Mouse (Mus musculus) midbrain, postnatal 0 days (tissue): ENCODE measurements around the gene Mex3a. TPM values are rescaled to one million over a fixed set of nuclear protein-coding genes. Genes with fewer than 3 reads are reported as not detected.

Source experiments
- ATAC-seq: fragments of 200-750 bp; cut with Nextera tagmentation; 2 replicates; pipeline ENCODE4 v1.8.0; 2017; ENCODE audit warnings: moderate number of reproducible peaks, mild to moderate bottlenecking, moderate TSS enrichment, moderate library complexity; ENCODE audit not compliant: low FRiP score
- DNase-seq: peaks from one replicate; pipeline ENCODE4 v3.0.0-alpha.2; 2015; ENCODE audit warnings: low spot score
- H3K27ac ChIP-seq: fragments of 300-500 bp; sonication (generic); 2 replicates; pipeline ENCODE4 v1.5.1; 2014; ENCODE audit warnings: low read depth, mild to moderate bottlenecking, low read length, mixed read lengths
- H3K27me3 ChIP-seq: fragments of 300-500 bp; sonication (generic); 2 replicates; pipeline ENCODE4 v1.6.1; 2014; ENCODE audit warnings: low read length, control low read depth, mixed read lengths; ENCODE audit not compliant: insufficient read depth
- H3K36me3 ChIP-seq: fragments of 300-500 bp; sonication (generic); 2 replicates; pipeline ENCODE4 v1.6.1; 2014; ENCODE audit warnings: low read length, control low read depth, mixed read lengths; ENCODE audit not compliant: insufficient read depth
- H3K4me1 ChIP-seq: fragments of 300-500 bp; sonication (generic); 2 replicates; pipeline ENCODE4 v1.6.1; 2014; ENCODE audit warnings: mild to moderate bottlenecking, control low read depth, antibody characterized with exemption, low read length, mixed read lengths; ENCODE audit not compliant: insufficient read depth
- H3K4me2 ChIP-seq: fragments of 300-500 bp; sonication (generic); 2 replicates; pipeline ENCODE4 v1.6.1; 2014; ENCODE audit warnings: low read depth, mild to moderate bottlenecking, low read length, mixed read lengths; ENCODE audit not compliant: poor library complexity, severe bottlenecking
- H3K4me3 ChIP-seq: fragments of 300-500 bp; sonication (generic); 2 replicates; pipeline ENCODE4 v1.5.1; 2014; ENCODE audit warnings: low read depth, mild to moderate bottlenecking, low read length, moderate library complexity
- H3K9ac ChIP-seq: fragments of 300-500 bp; sonication (generic); replicated peaks from 2 replicates; pipeline ENCODE4 v1.6.1; 2014; ENCODE audit warnings: mild to moderate bottlenecking, low read length, moderate library complexity, mixed read lengths; ENCODE audit not compliant: poor library complexity, severe bottlenecking
- H3K9me3 ChIP-seq: fragments of 300-500 bp; sonication (generic); 2 replicates; pipeline ENCODE4 v1.6.1; 2016; ENCODE audit warnings: low read length, control low read depth
- CTCF ChIP-seq: IDR thresholded peaks from 2 replicates; pipeline ENCODE4 v1.5.1; 2016; ENCODE audit warnings: antibody characterized with exemption, mild to moderate bottlenecking
- WGBS: fragments of 180-500 bp; shearing (Covaris S2); extraction: QIAGEN DNeasy Blood & Tissue Kit; methylation state at CpG from one replicate; pipeline ENCODE4 v1.1.7; 2014; 5-methylcytosine and 5-hydroxymethylcytosine counted together
- polyA plus RNA-seq: library from polyadenylated mRNA; unstranded; fragments of >200 nt; fragmentation: Nextera tagmentation; extraction: Ambion mirVana; gene quantifications from 2 replicates; pipeline ENCODE4 v1.2.1, GENCODE M21; 2015
- total RNA-seq: library from RNA; depleted of rRNA; stranded (reverse); fragments of >200 nt; gene quantifications from 2 replicates; pipeline ENCODE4 v1.2.3, GENCODE M21; 2014

The Mex3a gene
- total and polyA plus RNA-seq, 2 experiments from 2014 or later: 16.1 to 56.9 TPM

- TF ChIP-seq CTCF: no peak
- peaks cover 73% of the 10 kb centered on the region for H3K36me3 ChIP-seq
- 49% methylated on average over 4 of the region's 4 CpGs for WGBS
Measured at GRCm38 (mm10) chr3:88563442-88563841, 31.2 kb downstream of the Mex3a start.

GRCm38 (mm10) chr3:88563966-88564365 is 31.8 kb downstream of the Mex3a start:
- Histone ChIP-seq H3K27ac (no peak overlapping the region), H3K4me1 (no peaks in the 10 kb centered on the region), H3K4me3 (no peak overlapping the region), H3K9ac (no peak overlapping the region), H3K27me3 (no peaks in the 10 kb centered on the region), H3K36me3 (peaks cover 77% of the 10 kb centered on the region), H3K9me3 (no peaks in the 10 kb centered on the region), H3K4me2 (no peak overlapping the region)
- WGBS: 79% methylated on average over 7 of the region's 7 CpGs
- TF ChIP-seq CTCF: no peak
- DNase-seq (no peak), ATAC-seq (no peak)

More at GRCm38 (mm10) chr3:88563442-88563841, 31.2 kb downstream of the Mex3a start:
- Histone ChIP-seq H3K27me3 (no peaks in the 10 kb centered on the region), H3K9ac (no peak overlapping the region), H3K27ac (no peak overlapping the region), H3K4me2 (no peak overlapping the region), H3K4me3 (no peak overlapping the region), H3K4me1 (no peaks in the 10 kb centered on the region), H3K9me3 (no peaks in the 10 kb centered on the region)
- ATAC-seq: 0 out of 2 replicates have a peak, but pooled peaks have one; percentile 31
- DNase-seq: no peak

DNA sequence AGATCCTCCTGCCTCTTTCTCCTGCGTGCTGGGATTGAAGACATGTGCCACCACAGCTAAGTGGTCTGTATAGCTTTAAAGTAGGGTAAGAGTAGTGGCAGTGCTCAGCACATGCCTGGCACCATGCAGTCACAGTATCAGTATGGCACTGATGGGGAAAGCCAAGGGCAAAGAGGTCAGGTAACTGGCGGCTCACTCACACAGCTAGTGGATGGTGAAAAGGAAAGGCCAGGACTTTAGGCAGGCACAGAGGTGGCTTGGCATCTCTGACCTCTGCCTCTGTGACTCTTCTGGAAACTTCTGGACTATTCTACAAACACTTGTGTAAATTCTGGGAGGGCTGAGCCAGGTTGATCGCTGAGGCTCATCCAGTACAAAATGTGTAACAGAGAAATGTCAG is 33.9 kb downstream of the Mex3a start:
- Histone ChIP-seq H3K27me3 (no peaks in the 10 kb centered on the region), H3K4me2 (no peak overlapping the region), H3K27ac (no peak overlapping the region), H3K9me3 (no peaks in the 10 kb centered on the region), H3K4me3 (no peak overlapping the region), H3K9ac (no peak overlapping the region), H3K36me3 (peaks cover 71% of the 10 kb centered on the region), H3K4me1 (no peaks in the 10 kb centered on the region)
- ATAC-seq (no peak), DNase-seq (no peak)
- WGBS: 89% methylated on average over 3 of the region's 3 CpGs
- no peak for TF ChIP-seq CTCF

DNA sequence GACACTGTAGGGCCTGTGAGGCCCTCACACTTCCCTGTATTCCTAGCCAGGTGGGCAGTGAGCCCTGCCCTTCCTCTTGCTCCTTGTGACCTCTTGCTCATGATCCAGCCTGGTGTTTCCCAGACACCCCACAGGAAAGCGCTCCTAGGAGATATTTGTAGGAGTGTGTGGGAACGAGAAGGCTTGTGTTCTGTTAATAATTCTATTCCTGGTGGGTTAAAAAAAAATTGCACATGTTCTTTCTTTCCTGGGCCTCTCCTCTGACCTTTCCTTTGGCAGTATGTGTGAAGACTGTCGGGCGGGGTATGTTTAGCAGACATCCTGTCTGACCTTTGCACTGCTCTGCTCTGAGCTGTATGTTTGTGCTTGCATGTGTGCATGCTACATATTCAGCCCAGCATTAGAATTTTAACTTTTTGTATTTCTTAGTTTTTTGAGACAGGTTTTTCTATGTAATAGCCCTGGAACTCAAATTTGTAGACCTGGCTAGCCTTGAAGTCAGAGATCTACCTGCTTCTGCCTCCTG is 34.4 kb downstream of the Mex3a start:
- no peak for TF ChIP-seq CTCF
- H3K27me3 ChIP-seq: no peaks in the 10 kb centered on the region
- no peaks in the 10 kb centered on the region for H3K9me3 ChIP-seq
- WGBS: 95% methylated on average over 4 of the region's 4 CpGs
- no peak overlapping the region for H3K4me2 ChIP-seq
- no peak overlapping the region for H3K9ac ChIP-seq
- H3K36me3 ChIP-seq: peaks cover 71% of the 10 kb centered on the region
- no peaks in the 10 kb centered on the region for H3K4me1 ChIP-seq
- no peak overlapping the region for H3K4me3 ChIP-seq
- H3K27ac ChIP-seq: no peak overlapping the region
- DNase-seq (no peak), ATAC-seq (no peak)

- ATAC-seq: no peak
- DNase-seq: no peak
- Histone ChIP-seq H3K9me3 (no peaks in the 10 kb centered on the region), H3K4me2 (no peak overlapping the region), H3K27me3 (no peaks in the 10 kb centered on the region), H3K36me3 (peaks cover 64% of the 10 kb centered on the region), H3K4me1 (no peaks in the 10 kb centered on the region), H3K27ac (no peak overlapping the region), H3K4me3 (no peak overlapping the region), H3K9ac (no peak overlapping the region)
- WGBS: 92% methylated on average over 6 of the region's 6 CpGs
- TF ChIP-seq CTCF: no peak
Measured at GRCm38 (mm10) chr3:88567892-88568291, 35.7 kb downstream of the Mex3a start.

DNA sequence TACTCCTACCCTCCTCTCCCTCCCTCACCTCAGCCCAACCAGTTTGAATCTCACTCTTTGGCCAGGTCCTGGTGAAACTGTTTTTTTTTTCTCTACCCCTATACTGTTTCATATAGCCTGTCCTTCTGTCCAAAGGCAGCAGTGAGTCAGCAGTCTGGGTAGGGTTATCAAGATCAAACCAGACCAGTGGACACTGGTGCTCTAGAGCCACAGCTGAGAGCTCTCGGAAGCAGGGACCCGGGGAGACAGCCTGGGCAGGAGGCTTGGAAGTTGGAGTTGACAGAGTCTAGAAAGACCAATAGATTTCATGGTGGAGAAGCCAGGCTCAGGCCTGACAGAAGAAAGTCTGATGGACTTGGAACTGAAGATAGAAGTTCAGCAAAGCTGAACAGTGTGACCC is 36.4 kb downstream of the Mex3a start:
- Histone ChIP-seq H3K9ac (no peak overlapping the region), H3K27me3 (no peaks in the 10 kb centered on the region)

More for the DNA sequence above, 36.4 kb downstream of the Mex3a start:
- Histone ChIP-seq H3K4me2 (no peak overlapping the region), H3K9me3 (no peaks in the 10 kb centered on the region), H3K4me3 (no peak overlapping the region), H3K36me3 (peaks cover 57% of the 10 kb centered on the region), H3K4me1 (no peaks in the 10 kb centered on the region), H3K27ac (no peak overlapping the region)
- no peak for DNase-seq
- ATAC-seq: no peak
- TF ChIP-seq CTCF: no peak
- 100% methylated on average over 2 of the region's 2 CpGs for WGBS
